Mouse (Mus musculus): ENCODE measurements around the gene Itm2a. TPM values are rescaled to one million over a fixed set of nuclear protein-coding genes. Genes with fewer than 3 reads are reported as not detected.

The Itm2a gene
- total and polyA plus RNA-seq, 2 experiments from 2014 or later = 47.7 to 179 TPM

- 66% methylated on average over 3 of the region's 3 CpGs for WGBS
- ATAC-seq (no peak), DNase-seq (ENCODE audit: low spot score) (no peak)
These were observed 9.9 kb downstream of the Itm2a start for GRCm38 (mm10) chrX:107393256-107393655.

GRCm38 (mm10) chrX:107375329-107375728, 27.8 kb downstream of the Itm2a start:
- no peak for ATAC-seq
- DNase-seq (ENCODE audit: low spot score) = no peak
- Histone ChIP-seq H3K9ac (replicated peaks; ENCODE audit: low read length) (no peak overlapping the region), H3K4me3 (ENCODE audit: low read length) (no peak overlapping the region), H3K27me3 (ENCODE audit: insufficient read depth, low read length) (no peaks in the 10 kb centered on the region), H3K27ac (no peak overlapping the region), H3K4me1 (ENCODE audit: insufficient read depth, low read length) (no peaks in the 10 kb centered on the region), H3K4me2 (ENCODE audit: low read depth, low read length) (no peak overlapping the region), H3K9me3 (ENCODE audit: low read length) (no peaks in the 10 kb centered on the region), H3K36me3 (ENCODE audit: insufficient read depth, low read length) (no peaks in the 10 kb centered on the region)
- no peak for TF ChIP-seq CTCF (IDR thresholded peaks at IDR 0.05; ENCODE audit: low read depth)
- 83% methylated on average over 1 of the region's 1 CpGs for WGBS

More at GRCm38 (mm10) chrX:107393256-107393655, 9.9 kb downstream of the Itm2a start:
- H3K4me3 ChIP-seq (ENCODE audit: low read length) = no peak overlapping the region
- TF ChIP-seq CTCF (IDR thresholded peaks at IDR 0.05; ENCODE audit: low read depth) = no peak
- H3K9me3 ChIP-seq (ENCODE audit: low read length) = no peaks in the 10 kb centered on the region
- no peaks in the 10 kb centered on the region for H3K27me3 ChIP-seq (ENCODE audit: insufficient read depth, low read length)
- no peaks in the 10 kb centered on the region for H3K4me1 ChIP-seq (ENCODE audit: insufficient read depth, low read length)
- H3K36me3 ChIP-seq (ENCODE audit: insufficient read depth, low read length) = no peaks in the 10 kb centered on the region
- H3K27ac ChIP-seq = no peak overlapping the region
- H3K4me2 ChIP-seq (ENCODE audit: low read depth, low read length) = no peak overlapping the region
- no peak overlapping the region for H3K9ac ChIP-seq (replicated peaks; ENCODE audit: low read length)

Other genes with a start within 250 kb of the Itm2a start
- gene Gpr174, start 147.5 kb downstream of the Itm2a start, total RNA-seq (2014; rRNA removed) = not detected in 2 replicates
- 0.04 TPM in 1 of 2 replicates, not detected in the other for gene Gpr174, start 147.5 kb downstream of the Itm2a start, polyA plus RNA-seq (2015; fragmentation: Nextera tagmentation; extraction: Ambion mirVana)

All from hindbrain, postnatal 0 days (tissue).